8 mouse cellular contexts compared by ENCODE assay signal in genomic region chr19:7381906-7382247, GRCm38 (mm10). TPM values are rescaled to one million over a fixed set of nuclear protein-coding genes. Genes with fewer than 3 reads are reported as not detected.
A peak's percentile ranks its signal among the peaks of the same experiment; 100 is the strongest.
DNase-seq lines count a peak whose midpoint lies in the region; ATAC-seq and TF ChIP-seq lines count a peak whose summit lies in the region.

No protein-coding gene starts in this region.

- H3K9ac ChIP-seq in liver, embryonic 11.5 days (ENCODE audit: low read depth, low read length) = peak overlapping the region; percentile 89

- peak overlapping the region; percentile 86 for H3K4me3 ChIP-seq in thymus, adult 2 months (ENCODE audit: control insufficient read depth, insufficient read depth, low read length)
- H3K4me3 ChIP-seq in liver, embryonic 11.5 days (ENCODE audit: low read depth, low read length) = peak overlapping the region; percentile 81

- no peaks in the 10 kb centered on the region for H3K36me3 ChIP-seq in thymus, adult 2 months (ENCODE audit: control insufficient read depth, insufficient read depth, low read length)
- H3K36me3 ChIP-seq in liver, embryonic 11.5 days (ENCODE audit: control insufficient read depth, insufficient read depth, low read length) = no peaks in the 10 kb centered on the region

- H3K27ac ChIP-seq in thymus, adult 2 months (ENCODE audit: control insufficient read depth, insufficient read depth, low read length) = 0 out of 2 replicates have a peak overlapping the region, but pooled peaks have one; percentile 5
- H3K27ac ChIP-seq in liver, embryonic 11.5 days (ENCODE audit: low read depth, low read length) = no peak overlapping the region

- TF ChIP-seq POLR2A in thymus, adult 2 months (IDR thresholded peaks at IDR 0.05; ENCODE audit: control insufficient read depth, extremely low read depth, insufficient read depth, low read length, poor library complexity) = no peak

- H3K4me2 ChIP-seq in liver, embryonic 11.5 days = peak overlapping the region; percentile 94

- H3K9me3 ChIP-seq in liver, embryonic 11.5 days (ENCODE audit: control insufficient read depth, low read length) = no peaks in the 10 kb centered on the region

- H3K4me1 ChIP-seq in thymus, adult 2 months (replicated peaks; ENCODE audit: control insufficient read depth, insufficient read depth, low read length) = peaks cover 7% of the 10 kb centered on the region
- H3K4me1 ChIP-seq in liver, embryonic 11.5 days (replicated peaks; ENCODE audit: control insufficient read depth, insufficient read depth, low read length) = peaks cover 11% of the 10 kb centered on the region

- 0 out of 2 replicates have a peak, but pooled peaks have one; percentile 2 for ATAC-seq in frontal cortex, adult (ENCODE audit: low TSS enrichment)
- no peak for ATAC-seq in liver, embryonic 11.5 days (replicated peaks; ENCODE audit: low FRiP score)

- 0 out of 2 replicates have a peak, but pooled peaks have one; percentile 21 for TF ChIP-seq CTCF in thymus, adult 2 months (IDR thresholded peaks at IDR 0.05; ENCODE audit: borderline replicate concordance, control insufficient read depth, extremely low read depth, insufficient read depth, low read length, poor library complexity)

- H3K27me3 ChIP-seq in thymus, adult 2 months (ENCODE audit: control insufficient read depth, insufficient read depth, low read length) = no peaks in the 10 kb centered on the region
- no peaks in the 10 kb centered on the region for H3K27me3 ChIP-seq in liver, embryonic 11.5 days (replicated peaks; ENCODE audit: control insufficient read depth, insufficient read depth, low read length)

- WGBS in thymus, adult 2 months = 24% methylated on average over 8 of the region's 8 CpGs
- 8% methylated on average over 8 of the region's 8 CpGs for WGBS in liver, embryonic 11.5 days

- DNase-seq in frontal cortex, postnatal 36 days (ENCODE audit: low spot score in 2 of 2) = no peak
- no peak for DNase-seq in thymus, adult 2 months
- DNase-seq in thymus, postnatal 25 days = no peak
- no peak for DNase-seq in liver, embryonic 11.5 days (ENCODE audit: low spot score)
- DNase-seq in thymus, postnatal 0 days (ENCODE audit: low spot score) = no peak
- DNase-seq in right cerebral cortex, postnatal 10 days (ENCODE audit: low spot score in 2 of 2) = no peak
- DNase-seq in frontal cortex, adult 2 months (ENCODE audit: extremely low spot score in 1 of 2, low spot score in 1 of 2) = no peak

RNA-seq across cellular contexts. Expression of gene Spindoc, which starts 0.9 kb away (rescaled TPM):
- 48.9 and 61.9 TPM in 2 replicates for polyA plus RNA-seq in thymus, adult 2 months (2012; rRNA removed)
- polyA plus RNA-seq in liver, embryonic 11.5 days (2014; fragmentation: Nextera tagmentation; extraction: Ambion mirVana) = 16.2 and 16.7 TPM in 2 replicates
- 28.6 and 35.2 TPM in 2 replicates for polyA plus RNA-seq in thymus, postnatal 0 days (2015; fragmentation: Nextera tagmentation; extraction: Ambion mirVana)
- polyA plus RNA-seq in frontal cortex, adult 2 months (2012; rRNA removed) = 20.1 and 21.8 TPM in 2 replicates

RNA-seq across cellular contexts. Expression of gene 2700081O15Rik, which starts 35.5 kb away (rescaled TPM):
- 68.3 and 80.8 TPM in 2 replicates for polyA plus RNA-seq in thymus, adult 2 months (2012; rRNA removed)
- 3.5 and 4.8 TPM in 2 replicates for polyA plus RNA-seq in liver, embryonic 11.5 days (2014; fragmentation: Nextera tagmentation; extraction: Ambion mirVana)
- 5.8 and 7.1 TPM in 2 replicates for polyA plus RNA-seq in thymus, postnatal 0 days (2015; fragmentation: Nextera tagmentation; extraction: Ambion mirVana)
- 31.1 and 32.0 TPM in 2 replicates for polyA plus RNA-seq in frontal cortex, adult 2 months (2012; rRNA removed)

RNA-seq across cellular contexts. Expression of gene Mark2, which starts 40.2 kb away (rescaled TPM):
- polyA plus RNA-seq in thymus, adult 2 months (2012; rRNA removed) = 189 and 212 TPM in 2 replicates
- 45.3 and 50.3 TPM in 2 replicates for polyA plus RNA-seq in liver, embryonic 11.5 days (2014; fragmentation: Nextera tagmentation; extraction: Ambion mirVana)
- polyA plus RNA-seq in thymus, postnatal 0 days (2015; fragmentation: Nextera tagmentation; extraction: Ambion mirVana) = 48.1 and 65.1 TPM in 2 replicates
- 93.6 and 105 TPM in 2 replicates for polyA plus RNA-seq in frontal cortex, adult 2 months (2012; rRNA removed)
